Mouse (Mus musculus): ENCODE data around the gene Hoxb7.

Hoxb7 gene

DNA sequence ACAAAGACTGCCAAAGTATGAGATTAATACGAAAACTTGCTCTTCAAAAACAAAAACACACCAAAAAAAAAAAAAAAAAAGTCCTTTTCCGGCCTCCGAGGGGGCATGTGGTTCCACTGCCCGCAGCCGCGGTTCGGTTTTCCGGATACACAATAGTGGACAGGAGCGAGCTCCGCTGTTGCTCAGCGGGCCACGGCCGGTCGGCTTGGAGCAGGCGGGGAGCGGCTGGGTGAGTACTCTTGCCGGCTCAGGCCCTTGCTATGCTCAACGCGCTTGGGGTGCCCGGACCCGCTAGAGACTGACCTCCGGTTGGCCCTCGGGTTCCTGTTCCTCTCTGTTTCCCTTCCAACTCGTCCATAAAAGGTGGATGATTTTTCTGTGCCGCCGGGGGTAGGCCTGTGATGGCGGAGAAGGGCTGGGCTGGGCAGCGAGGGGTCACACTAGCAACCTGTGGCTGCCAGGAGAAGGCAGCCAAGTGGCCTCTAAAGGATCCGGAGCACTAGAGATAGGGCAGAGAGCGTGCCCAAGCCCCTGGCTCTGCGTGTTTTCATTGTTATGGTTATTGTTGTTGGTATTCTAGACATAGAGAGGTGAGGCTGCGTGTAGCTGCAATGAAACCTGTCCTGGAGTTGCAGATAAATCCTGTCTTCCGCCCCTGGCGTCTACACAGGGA, 28.4 kb downstream of the Hoxb7 start:
- DNase-seq (ENCODE audit: low spot score in 2 of 2) = no peak

DNA sequence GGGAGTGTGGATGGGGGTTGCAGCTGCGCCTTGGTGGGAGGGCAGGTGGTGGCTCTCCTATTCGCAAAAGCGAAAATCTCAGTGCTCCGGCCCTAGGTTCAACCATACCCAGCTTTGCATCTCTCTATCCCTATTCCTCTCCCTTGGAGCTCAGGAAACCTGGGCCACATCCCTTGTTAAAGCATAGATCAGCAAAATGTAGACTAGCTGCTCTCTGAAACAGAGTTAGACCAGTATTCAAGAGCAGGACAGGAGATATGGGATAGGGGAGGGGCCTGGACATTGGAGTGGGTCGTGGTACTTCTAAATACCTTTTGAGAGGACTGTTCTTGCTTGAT, 28.9 kb downstream of the Hoxb7 start:
- DNase-seq (ENCODE audit: low spot score in 2 of 2) = no peak

DNA sequence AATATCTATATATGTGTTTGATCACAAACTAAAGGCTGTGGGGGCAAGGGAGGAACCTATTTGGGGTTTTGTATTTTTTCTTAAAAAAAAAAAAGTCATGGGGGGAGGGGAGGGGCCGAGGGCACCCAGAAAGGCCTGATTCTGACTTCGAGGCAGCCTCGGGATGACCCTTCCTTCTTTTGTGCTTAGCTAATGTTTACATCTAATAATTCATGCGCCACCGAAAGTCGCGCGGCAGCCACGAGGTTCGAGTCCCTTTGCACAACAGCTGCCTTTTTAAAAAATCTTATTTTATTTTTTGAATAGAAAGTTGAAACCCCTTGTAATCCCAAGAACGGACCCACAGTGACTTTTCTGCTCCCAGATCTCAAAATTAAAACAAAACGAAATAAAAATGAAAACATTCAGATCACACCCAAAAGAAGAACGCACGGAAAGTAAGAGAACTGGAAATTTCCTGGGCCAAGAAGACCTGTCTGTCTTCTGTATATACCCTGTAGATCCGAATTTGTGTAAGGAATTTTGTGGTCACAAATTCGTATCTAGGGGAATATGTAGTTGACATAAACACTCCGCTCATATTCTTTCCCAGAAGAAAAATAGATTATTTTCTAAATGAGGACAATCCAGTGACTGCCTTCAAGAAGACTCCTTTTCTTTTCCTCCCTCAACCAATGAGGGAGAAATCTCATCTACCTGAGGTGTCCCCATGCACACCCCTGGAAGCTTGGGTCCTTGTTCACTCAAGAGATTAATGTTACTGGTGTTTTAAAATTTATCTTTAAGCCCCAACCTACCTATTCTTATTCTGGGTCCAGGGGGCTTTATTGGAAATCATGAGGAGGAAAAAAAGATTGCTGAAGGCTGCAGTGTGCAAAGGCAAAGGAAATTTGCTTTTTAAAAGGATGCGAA, 30.5 kb downstream of the Hoxb7 start:
- no peak for DNase-seq (ENCODE audit: low spot score in 2 of 2)

- no peak for DNase-seq (ENCODE audit: low spot score in 2 of 2)
Measured at GRCm38 (mm10) chr11:96317608-96318367, 31.4 kb downstream of the Hoxb7 start, which contains the start of gene Hoxb4. TSS of gene Hoxb4 (plus strand) at chr11:96318267.

GRCm38 (mm10) chr11:96318368-96319070, 32.1 kb downstream of the Hoxb7 start:
- DNase-seq (ENCODE audit: low spot score in 2 of 2) = no peak

DNA sequence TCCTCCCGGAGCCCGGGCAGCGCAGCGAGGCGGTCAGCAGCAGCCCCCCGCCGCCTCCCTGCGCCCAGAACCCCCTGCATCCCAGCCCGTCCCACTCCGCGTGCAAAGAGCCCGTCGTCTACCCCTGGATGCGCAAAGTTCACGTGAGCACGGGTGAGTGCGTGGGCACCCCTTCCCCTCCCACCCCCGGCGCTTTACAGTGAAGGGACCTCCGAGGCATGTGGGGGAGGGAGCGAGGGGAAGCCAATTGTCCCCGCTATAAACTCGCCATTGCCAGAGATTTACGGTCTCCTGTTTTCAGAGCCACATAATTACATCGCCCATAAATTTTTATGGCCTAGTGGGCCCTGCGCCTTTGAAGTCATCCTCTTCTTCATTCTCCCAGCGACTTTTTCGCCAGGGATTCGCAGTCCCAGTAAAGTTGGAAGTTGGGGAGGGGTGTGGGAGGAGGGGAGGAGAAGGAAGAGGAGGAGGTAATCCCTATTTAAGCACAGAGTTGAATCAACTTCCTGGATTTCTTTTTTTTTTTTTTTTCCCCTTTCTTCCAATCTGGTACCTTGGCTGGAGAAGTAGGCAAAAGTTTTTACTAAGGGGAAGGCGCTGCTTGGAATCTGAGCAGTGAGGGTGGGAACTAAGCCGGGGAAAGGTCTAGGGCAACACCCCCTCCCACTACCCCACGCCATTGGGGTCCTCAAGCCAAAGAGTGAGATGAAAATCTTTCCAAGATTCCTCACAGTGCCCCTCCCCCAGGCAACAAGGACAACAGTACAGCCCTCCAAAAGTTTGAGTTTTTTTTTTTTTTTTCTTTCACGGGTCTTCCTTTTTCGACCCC, 32.9 kb downstream of the Hoxb7 start:
- no peak for DNase-seq (ENCODE audit: low spot score in 2 of 2)

- DNase-seq (ENCODE audit: low spot score in 2 of 2) = no peak
Measured at GRCm38 (mm10) chr11:96319910-96320309, 33.5 kb downstream of the Hoxb7 start.

- DNase-seq (ENCODE audit: low spot score in 2 of 2) = no peak
Measured at GRCm38 (mm10) chr11:96320688-96321087, 34.3 kb downstream of the Hoxb7 start.

DNA sequence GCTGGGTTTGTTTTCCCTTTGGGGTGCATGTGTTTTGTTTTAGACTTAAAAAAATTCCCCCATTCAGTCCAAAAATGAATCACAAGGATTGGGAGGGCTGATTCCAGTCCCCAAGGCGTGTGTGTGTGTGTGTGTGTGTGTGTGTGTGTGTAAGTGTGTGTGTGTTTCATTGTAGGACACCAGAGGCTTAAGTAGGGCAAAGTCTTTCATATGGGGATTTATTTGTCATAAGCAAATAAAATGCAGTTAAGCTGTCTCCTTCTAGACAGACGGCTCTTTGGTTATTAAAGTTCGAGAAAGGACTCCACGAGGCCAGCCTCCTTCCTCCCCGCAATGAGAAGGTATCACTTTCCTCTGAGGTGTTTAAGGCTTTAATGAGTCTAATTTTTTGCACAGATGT, 35.4 kb downstream of the Hoxb7 start:
- no peak for DNase-seq (ENCODE audit: low spot score in 2 of 2)

- DNase-seq (ENCODE audit: low spot score in 2 of 2) = no peak
Measured at GRCm38 (mm10) chr11:96322738-96323137, 36.3 kb downstream of the Hoxb7 start.

GRCm38 (mm10) chr11:96323154-96323553, 36.7 kb downstream of the Hoxb7 start, which contains the start of gene Hoxb3:
TSS of gene Hoxb3 (plus strand) at chr11:96323326.
- no peak for DNase-seq (ENCODE audit: low spot score in 2 of 2)

GRCm38 (mm10) chr11:96324125-96324524, 37.7 kb downstream of the Hoxb7 start:
- DNase-seq (ENCODE audit: low spot score in 2 of 2) = no peak

GRCm38 (mm10) chr11:96324965-96325364, 38.5 kb downstream of the Hoxb7 start:
- no peak for DNase-seq (ENCODE audit: low spot score in 2 of 2)

- no peak for DNase-seq (ENCODE audit: low spot score in 2 of 2)
Measured at GRCm38 (mm10) chr11:96325747-96326212, 39.4 kb downstream of the Hoxb7 start.

DNA sequence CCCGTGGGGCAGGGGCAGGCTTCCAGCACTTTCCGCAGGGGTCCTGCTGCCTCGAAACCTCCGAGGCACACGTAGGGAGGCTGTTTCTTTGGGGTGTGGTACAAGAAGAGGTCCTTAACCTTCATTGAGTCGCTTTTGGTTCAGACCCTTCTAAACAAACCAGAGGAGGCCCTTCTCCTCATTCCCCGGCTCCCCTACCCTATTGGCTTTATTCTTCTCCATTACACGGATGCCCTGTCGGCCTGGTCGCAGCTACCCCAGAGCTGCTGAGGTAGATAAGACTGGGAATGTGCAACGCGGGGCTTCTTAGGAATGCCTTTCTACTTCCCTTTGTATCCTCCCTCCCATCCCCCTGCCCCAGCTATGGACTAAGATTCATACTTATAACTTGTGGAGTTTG, 40.3 kb downstream of the Hoxb7 start:
- no peak for DNase-seq (ENCODE audit: low spot score in 2 of 2)

GRCm38 (mm10) chr11:96327122-96327521, 40.7 kb downstream of the Hoxb7 start:
- no peak for DNase-seq (ENCODE audit: low spot score in 2 of 2)

DNA sequence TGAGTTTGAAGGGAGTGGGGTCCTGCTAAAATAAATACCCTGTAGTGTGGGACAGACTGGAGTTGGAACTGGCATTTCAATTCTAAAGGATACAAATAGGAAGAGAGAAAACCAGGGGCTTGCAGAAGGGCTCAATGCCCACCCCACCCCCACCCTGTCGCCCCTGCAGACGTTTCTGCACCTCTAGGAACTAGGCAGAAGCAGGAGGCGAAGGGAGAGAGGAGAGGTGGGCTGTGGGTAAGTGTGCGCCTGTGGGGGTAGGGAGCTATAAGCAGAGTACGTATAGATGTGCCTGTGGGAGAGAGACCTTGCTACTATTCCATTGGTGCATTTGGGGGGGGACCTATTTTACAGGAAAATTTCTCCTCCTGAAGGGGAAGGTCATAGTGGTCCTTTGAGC, 41.3 kb downstream of the Hoxb7 start:
- DNase-seq (ENCODE audit: low spot score in 2 of 2) = no peak

DNA sequence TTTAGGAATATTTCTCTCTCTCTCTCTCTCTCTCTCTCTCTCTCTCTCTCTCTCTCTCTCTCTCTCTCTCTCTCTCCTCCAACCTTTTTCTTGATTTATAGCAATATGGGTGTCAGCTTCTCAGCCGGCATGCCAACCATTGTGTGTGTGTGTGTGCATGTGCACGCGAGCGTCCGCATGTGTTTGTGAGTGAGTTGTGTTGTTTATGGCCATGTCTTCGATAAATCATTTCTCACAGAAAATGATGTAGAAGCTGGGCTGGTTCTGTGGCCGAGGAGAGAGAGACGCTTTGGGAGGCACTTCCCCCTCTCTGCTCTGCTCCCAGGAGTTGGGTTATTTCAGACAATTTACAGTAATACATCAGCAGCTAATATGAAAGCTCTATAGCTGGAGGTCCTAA, 42.2 kb downstream of the Hoxb7 start:
- DNase-seq (ENCODE audit: low spot score in 2 of 2) = no peak

- no peak for DNase-seq (ENCODE audit: low spot score in 2 of 2)
Measured at GRCm38 (mm10) chr11:96332105-96332504, 45.7 kb downstream of the Hoxb7 start.

DNA sequence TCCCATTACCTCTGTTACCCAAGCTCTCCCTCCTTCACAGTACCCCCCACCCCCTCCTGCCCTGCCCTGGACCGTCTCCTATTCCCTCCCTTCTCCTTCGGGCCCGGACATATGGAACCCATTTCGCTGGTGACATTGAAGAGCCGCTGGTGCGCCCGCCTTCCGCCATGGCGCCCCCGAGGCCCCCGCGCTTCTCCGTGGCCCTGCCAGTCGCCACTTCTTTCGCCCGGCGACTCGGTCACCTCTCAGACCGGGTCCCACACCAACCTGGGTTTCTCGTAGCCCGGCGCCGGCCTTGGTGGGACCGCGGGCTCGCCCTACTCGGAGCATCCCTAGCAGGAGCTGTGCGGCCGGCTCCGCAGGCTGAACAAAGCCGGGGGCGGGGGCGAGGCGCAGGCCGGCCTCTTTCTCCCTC, 46.2 kb downstream of the Hoxb7 start:
- DNase-seq (ENCODE audit: low spot score in 2 of 2) = no peak

Data from thymus, postnatal 10 days (tissue).